Mouse (Mus musculus): Measurements from ENCODE around the gene Serhl. TPM values are rescaled to one million over a fixed set of nuclear protein-coding genes. Genes with fewer than 3 reads are reported as not detected.

The Serhl gene
- total and polyA plus RNA-seq, 3 experiments, result 52.0 to 123 (median 59.5) TPM

- DNase-seq (ENCODE audit: extremely low read depth), result no peak
Observed at GRCm38 (mm10) chr15:83075607-83076525, 13.4 kb upstream of the Serhl start.

GRCm38 (mm10) chr15:83083530-83083929 lies 5.8 kb upstream of the Serhl start:
- H3K36me3 ChIP-seq (replicated peaks in 1 of 2; ENCODE audit: control insufficient read depth in 1 of 2, insufficient read depth in 1 of 2, low read length in 1 of 2), result no peaks in the 10 kb centered on the region
- H3K27me3 ChIP-seq (replicated peaks), result no peaks in the 10 kb centered on the region
- no peak overlapping the region for H3K9ac ChIP-seq (ENCODE audit: insufficient read depth, low read depth)
- DNase-seq (ENCODE audit: extremely low read depth), result no peak
- dilution Hi-C loops (cut with MboI; ENCODE audit: extremely low pct_ligation_motif_present, extremely low pct_unique_long_range_greater_than_20kb, low sequenced_read_pairs) (no loop called here), in situ Hi-C loops (cut with MboI; ENCODE audit: low pct_ligation_motif_present, low pct_unique_long_range_greater_than_20kb, low sequenced_read_pairs) (loop anchor here (25.0 kb wide), 1 partner anchor 821 kb away; the partner anchor contains the start of genes 1500009C09Rik and Sept3)
- no peaks in the 10 kb centered on the region for H3K9me3 ChIP-seq (replicated peaks; ENCODE audit: low read length)
- peaks cover 27 to 76% of the 10 kb centered on the region in 2 experiments for H3K4me1 ChIP-seq (ENCODE audit: control insufficient read depth in 1 of 2, insufficient read depth in 2 of 2)
- no peaks in the 10 kb centered on the region for H3K79me2 ChIP-seq (replicated peaks; ENCODE audit: control insufficient read depth, extremely low read depth, insufficient read depth, poor library complexity, severe bottlenecking)
- TF ChIP-seq TBP (conservative IDR thresholded peaks at IDR 0.05; ENCODE audit: low read depth, low read length), result no peak
- no peak for TF ChIP-seq JUND (conservative IDR thresholded peaks at IDR 0.05; ENCODE audit: low read depth, low read length)
- no peak for TF ChIP-seq MAX (IDR thresholded peaks at IDR 0.05; ENCODE audit: low read length)
- TF ChIP-seq RCOR1 (conservative IDR thresholded peaks at IDR 0.05; ENCODE audit: low read depth, low read length), result no peak
- no peak for TF ChIP-seq MAZ (IDR thresholded peaks at IDR 0.05; ENCODE audit: low read depth, low read length)
- TF ChIP-seq SMC3 (IDR thresholded peaks at IDR 0.05; ENCODE audit: low read depth, low read length), result no peak
- TF ChIP-seq CHD2 (IDR thresholded peaks at IDR 0.05; ENCODE audit: low read length), result no peak
- no peak for TF ChIP-seq ZKSCAN1 (IDR thresholded peaks at IDR 0.05; ENCODE audit: borderline replicate concordance, low read depth, low read length)
- TF ChIP-seq ZNF384 (IDR thresholded peaks at IDR 0.05; ENCODE audit: low read depth, low read length), result no peak
- TF ChIP-seq POLR2A (IDR thresholded peaks at IDR 0.05; ENCODE audit: low read depth, low read length), result no peak
- TF ChIP-seq IRF4 (IDR thresholded peaks at IDR 0.05; ENCODE audit: low read depth, low read length), result no peak
- no peak for TF ChIP-seq EP300 (IDR thresholded peaks at IDR 0.05; ENCODE audit: low read length)
- TF ChIP-seq BHLHE40 (IDR thresholded peaks at IDR 0.05; ENCODE audit: low read depth, low read length), result no peak
- no peak overlapping the region for H3K27ac ChIP-seq (ENCODE audit: insufficient read depth, low read depth)
- no peak overlapping the region for H3K4me3 ChIP-seq (replicated peaks in 1 of 3; ENCODE audit: low read depth in 2 of 3, low read length in 2 of 3, poor library complexity in 1 of 3)
- H3K4me2 ChIP-seq (ENCODE audit: insufficient read depth, low read depth, poor library complexity, severe bottlenecking), result no peak overlapping the region

More at GRCm38 (mm10) chr15:83075607-83076525, 13.4 kb upstream of the Serhl start:
- dilution Hi-C loops (cut with MboI; ENCODE audit: extremely low pct_ligation_motif_present, extremely low pct_unique_long_range_greater_than_20kb, low sequenced_read_pairs), result no loop called here
- no peaks in the 10 kb centered on the region for H3K27me3 ChIP-seq (replicated peaks)
- no peak overlapping the region for H3K9ac ChIP-seq (ENCODE audit: insufficient read depth, low read depth)
- peaks cover 8% of the 10 kb centered on the region for H3K9me3 ChIP-seq (replicated peaks; ENCODE audit: low read length)
- no peaks in the 10 kb centered on the region for H3K79me2 ChIP-seq (replicated peaks; ENCODE audit: control insufficient read depth, extremely low read depth, insufficient read depth, poor library complexity, severe bottlenecking)
- H3K4me3 ChIP-seq (replicated peaks in 1 of 3; ENCODE audit: low read depth in 2 of 3, low read length in 2 of 3, poor library complexity in 1 of 3), result no peak overlapping the region
- TF ChIP-seq NELFE (IDR thresholded peaks at IDR 0.05; ENCODE audit: low read depth, low read length), result no peak
- no peak for TF ChIP-seq CTCF (conservative IDR thresholded peaks at IDR 0.05 in 1 of 2, IDR thresholded peaks at IDR 0.05 in 1 of 2; ENCODE audit: low read depth in 2 of 2, low read length in 2 of 2)
- no peak for TF ChIP-seq MAX (IDR thresholded peaks at IDR 0.05; ENCODE audit: low read length)
- peak; percentile 63; the same call in 1 of the 2 replicates for TF ChIP-seq JUN (IDR thresholded peaks at IDR 0.05; ENCODE audit: insufficient read depth, low read depth, low read length)
- TF ChIP-seq IRF4 (IDR thresholded peaks at IDR 0.05; ENCODE audit: low read depth, low read length), result peak; percentile 44; the same call in 1 of the 2 replicates
- no peak for TF ChIP-seq USF2 (conservative IDR thresholded peaks at IDR 0.05; ENCODE audit: low read depth, low read length)
- no peak for TF ChIP-seq GABPA (IDR thresholded peaks at IDR 0.05; ENCODE audit: insufficient replicate concordance, low read depth, low read length)
- TF ChIP-seq KAT2A (IDR thresholded peaks at IDR 0.05; ENCODE audit: insufficient replicate concordance, low read length), result no peak
- peak; percentile 10; the same call in 1 of the 2 replicates for TF ChIP-seq JUND (conservative IDR thresholded peaks at IDR 0.05; ENCODE audit: low read depth, low read length)
- TF ChIP-seq SMC3 (IDR thresholded peaks at IDR 0.05; ENCODE audit: low read depth, low read length), result no peak
- peak; percentile 62; the same call in 1 of the 2 replicates for TF ChIP-seq EP300 (IDR thresholded peaks at IDR 0.05; ENCODE audit: low read length)
- no peak for TF ChIP-seq ZKSCAN1 (IDR thresholded peaks at IDR 0.05; ENCODE audit: borderline replicate concordance, low read depth, low read length)
- TF ChIP-seq BHLHE40 (IDR thresholded peaks at IDR 0.05; ENCODE audit: low read depth, low read length), result peak; percentile 54
- no peak for TF ChIP-seq MAZ (IDR thresholded peaks at IDR 0.05; ENCODE audit: low read depth, low read length)
- no peak for TF ChIP-seq HCFC1 (IDR thresholded peaks at IDR 0.05; ENCODE audit: low read depth, low read length)
- TF ChIP-seq ZMIZ1 (IDR thresholded peaks at IDR 0.05; ENCODE audit: low read depth, low read length), result no peak
- TF ChIP-seq MYC (IDR thresholded peaks at IDR 0.05; ENCODE audit: low read depth, low read length), result no peak
- TF ChIP-seq USF1 (IDR thresholded peaks at IDR 0.05; ENCODE audit: low read depth, low read length), result no peak
- no peak for TF ChIP-seq CHD2 (IDR thresholded peaks at IDR 0.05; ENCODE audit: low read length)
- TF ChIP-seq POLR2A (IDR thresholded peaks at IDR 0.05; ENCODE audit: low read depth, low read length), result no peak
- no peak for TF ChIP-seq MEF2A (IDR thresholded peaks at IDR 0.05; ENCODE audit: borderline replicate concordance, low read depth, low read length)
- no peak for TF ChIP-seq PAX5 (IDR thresholded peaks at IDR 0.05; ENCODE audit: low read length)
- no peak overlapping the region for H3K27ac ChIP-seq (ENCODE audit: insufficient read depth, low read depth)
- in situ Hi-C loops (cut with MboI; ENCODE audit: low pct_ligation_motif_present, low pct_unique_long_range_greater_than_20kb, low sequenced_read_pairs), result loop anchor here (25.0 kb wide), 1 partner anchor 814 kb away; the partner anchor contains the start of genes 1500009C09Rik and Sept3
- peaks cover 5 to 35% of the 10 kb centered on the region in 2 experiments for H3K4me1 ChIP-seq (ENCODE audit: control insufficient read depth in 1 of 2, insufficient read depth in 2 of 2)
- no peaks in the 10 kb centered on the region for H3K36me3 ChIP-seq (replicated peaks in 1 of 2; ENCODE audit: control insufficient read depth in 1 of 2, insufficient read depth in 1 of 2, low read length in 1 of 2)
- H3K4me2 ChIP-seq (ENCODE audit: insufficient read depth, low read depth, poor library complexity, severe bottlenecking), result no peak overlapping the region; the same call in 1 of the 2 replicates

All from CH12.LX (cell line).